Mouse (Mus musculus) heart, postnatal 36 days (tissue): Measurements from ENCODE around the gene Rrp7a. TPM values are rescaled to one million over a fixed set of nuclear protein-coding genes. Genes with fewer than 3 reads are reported as not detected.

Experiments
- DNase-seq, 2 experiments: peaks; one replicate each; pipeline ENCODE4 v3.0.0; 2021 to 2022
- intact Hi-C: fragments of 180-260 bp; cut with DNase I; formaldehyde crosslinking; loops from one replicate; pipeline ENCODE4 v1.15.1; 2025
- total RNA-seq, 2 experiments: library from RNA; stranded (reverse); gene quantifications; 2 replicates each; pipeline ENCODE4 v1.2.3; 2021

Gene Rrp7a
- total RNA-seq = 10 to 100 TPM; 42.3 to 42.8 TPM

GRCm38 (mm10) chr15:83122566-83123145 is at the start of gene Rrp7a:
Rrp7a (minus strand) TSS chr15:83122801.
- intact Hi-C loops = loop anchor here (2.0 kb wide), 2 partner anchors 24 to 50 kb away; partner anchors contain the start of gene Cyb5r3

GRCm38 (mm10) chr15:83171712-83172481 is 49.3 kb upstream of the Rrp7a start:
- peak; percentile 96 to 97 for DNase-seq
- intact Hi-C loops = loop anchor here (2.0 to 5.0 kb wide), 4 partner anchors 15 to 130 kb away; partner anchors contain the start of gene Rrp7a

More at GRCm38 (mm10) chr15:83122566-83123145, at the start of gene Rrp7a:
- peak; percentile 93 to 95 for DNase-seq

- intact Hi-C loops = loop anchor here (5.0 kb wide), 2 partner anchors 36 to 131 kb away; no protein-coding TSS in a partner anchor
- DNase-seq = no peak
Observed at GRCm38 (mm10) chr15:83170956-83171659, 48.5 kb upstream of the Rrp7a start.

- intact Hi-C loops = loop anchor here (5.0 kb wide), 2 partner anchors 37 to 132 kb away; no protein-coding TSS in a partner anchor
- DNase-seq = peak; percentile 59 to 70
Observed at GRCm38 (mm10) chr15:83169772-83170722, 47.4 kb upstream of the Rrp7a start.

- DNase-seq = peak in 1 of 2 experiments; percentile 18
- intact Hi-C loops = no loop called here
Observed at GRCm38 (mm10) chr15:83168875-83169771, 46.5 kb upstream of the Rrp7a start.

GRCm38 (mm10) chr15:83168311-83168710 is 45.7 kb upstream of the Rrp7a start:
- intact Hi-C loops = no loop called here
- no peak for DNase-seq

- DNase-seq = no peak
- intact Hi-C loops = no loop called here
Observed at GRCm38 (mm10) chr15:83167550-83168065, 45.0 kb upstream of the Rrp7a start.

GRCm38 (mm10) chr15:83167126-83167525 is 44.5 kb upstream of the Rrp7a start:
- intact Hi-C loops = no loop called here
- DNase-seq = no peak

- peak; percentile 47 to 53 for DNase-seq
- intact Hi-C loops = no loop called here
Observed at GRCm38 (mm10) chr15:83166642-83167041, 44.0 kb upstream of the Rrp7a start.

- intact Hi-C loops = no loop called here
- DNase-seq = no peak
Observed at GRCm38 (mm10) chr15:83165526-83166315, 43.1 kb upstream of the Rrp7a start.

GRCm38 (mm10) chr15:83164971-83165471 is 42.4 kb upstream of the Rrp7a start:
- peak; percentile 64 to 65 for DNase-seq
- intact Hi-C loops = no loop called here

- intact Hi-C loops = no loop called here
Observed at GRCm38 (mm10) chr15:83162818-83163485, 40.4 kb upstream of the Rrp7a start.

GRCm38 (mm10) chr15:83162001-83162400 is 39.4 kb upstream of the Rrp7a start:
- DNase-seq = no peak
- intact Hi-C loops = no loop called here

More at GRCm38 (mm10) chr15:83162818-83163485, 40.4 kb upstream of the Rrp7a start:
- no peak for DNase-seq

GRCm38 (mm10) chr15:83161062-83161748 is 38.6 kb upstream of the Rrp7a start:
- intact Hi-C loops = no loop called here
- peak in 1 of 2 experiments; percentile 18 for DNase-seq

GRCm38 (mm10) chr15:83160561-83160960 is 38.0 kb upstream of the Rrp7a start:
- peak in 1 of 2 experiments; percentile 3 for DNase-seq
- intact Hi-C loops = no loop called here

GRCm38 (mm10) chr15:83159823-83160222 is 37.2 kb upstream of the Rrp7a start:
- intact Hi-C loops = loop anchor here (5.0 kb wide), 1 partner anchor 357 kb away; no protein-coding TSS in a partner anchor

More at GRCm38 (mm10) chr15:83159823-83160222, 37.2 kb upstream of the Rrp7a start:
- peak in 1 of 2 experiments; percentile 15 for DNase-seq
